Mouse (Mus musculus) ES-Bruce4 (cell line): ENCODE results near the gene Cela3b.

Experiments used
- CTCF ChIP-seq: IDR thresholded peaks from one replicate; pipeline ENCODE4 v1.8.1; 2011; ENCODE audit warnings: low read depth, low read length
- EP300 ChIP-seq: IDR thresholded peaks from 2 replicates; pipeline ENCODE4 v1.6.1; 2011; ENCODE audit warnings: low read depth, low read length; ENCODE audit not compliant: insufficient read depth

DNA sequence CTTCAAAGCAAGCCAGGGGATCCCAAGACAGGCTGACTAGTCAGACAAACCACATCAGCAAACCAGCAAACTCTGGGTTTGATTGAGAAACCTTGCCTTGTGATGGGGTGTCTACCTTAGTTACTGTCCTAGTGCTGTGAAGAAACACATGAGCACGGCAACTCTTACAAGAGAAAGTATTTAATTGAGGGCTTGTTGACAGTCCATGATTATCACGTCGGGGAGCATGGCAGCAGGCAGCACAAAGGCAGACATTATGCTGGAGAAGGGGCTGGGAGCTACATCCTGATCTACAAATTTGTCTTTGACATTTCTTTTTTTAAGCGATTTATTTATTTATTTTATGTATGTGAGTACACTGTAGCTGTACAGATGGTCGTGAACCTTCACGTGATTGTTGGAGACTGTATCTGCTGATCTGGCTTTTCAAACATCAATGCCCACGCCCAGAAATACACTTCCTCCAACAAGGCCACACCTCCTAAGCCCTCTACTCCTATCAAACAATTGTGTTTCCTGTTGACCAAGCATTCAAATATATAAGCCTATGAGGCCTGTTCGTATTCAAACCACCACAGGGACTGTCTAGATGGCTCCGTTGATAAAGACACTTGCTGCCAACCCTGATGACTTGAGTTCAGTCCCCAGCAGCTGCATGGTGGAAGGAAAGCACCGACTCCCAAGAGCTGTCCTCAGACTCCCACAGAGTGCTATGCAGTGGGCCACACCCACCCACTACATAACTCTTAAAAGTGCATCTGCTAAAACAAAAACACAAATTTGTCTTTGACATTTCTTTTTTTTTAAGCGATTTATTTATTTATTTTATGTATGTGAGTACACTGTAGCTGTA, 12.4 kb downstream of the Cela3b start:
- TF ChIP-seq EP300 (no peak), CTCF (no peak)
